Mouse (Mus musculus) central nervous system, embryonic 14 days (tissue): Measurements from ENCODE around the gene Sltm. TPM values are rescaled to one million over a fixed set of nuclear protein-coding genes. Genes with fewer than 3 reads are reported as not detected.

Experiments used
- polyA plus RNA-seq: library from polyadenylated mRNA; depleted of rRNA; stranded (reverse); fragments of >200 nt; gene quantifications from 2 replicates; pipeline ENCODE4 v1.2.3, GENCODE M21; 2012; rRNA removed

The Sltm gene
- polyA plus RNA-seq, result 66.9 and 69.5 TPM in 2 replicates

GRCm38 (mm10) chr9:70542305-70543041 lies at the start of gene Sltm:
Gene Sltm, plus strand, starts transcription at chr9:70542754.

GRCm38 (mm10) chr9:70503626-70504041 lies 38.9 kb upstream of the Sltm start, which contains the start of gene Rnf111:
Gene Rnf111, minus strand, starts transcription at chr9:70503725.

Other genes with a start within 250 kb of the Sltm start
- 44.4 and 55.5 TPM in 2 replicates for gene Ccnb2, start 121.2 kb upstream of the Sltm start, polyA plus RNA-seq
- 49.2 and 50.0 TPM in 2 replicates for gene Rnf111, start 39.0 kb upstream of the Sltm start, polyA plus RNA-seq
- gene Gm10642, start 113.5 kb downstream of the Sltm start, polyA plus RNA-seq, result 0.49 and 0.73 TPM in 2 replicates
- gene Mindy2, start 114.4 kb downstream of the Sltm start, polyA plus RNA-seq, result 11.7 and 12.6 TPM in 2 replicates
- 49.4 and 51.3 TPM in 2 replicates for gene Adam10, start 136.2 kb downstream of the Sltm start, polyA plus RNA-seq